Mouse (Mus musculus) testis, adult 2 months (tissue): ENCODE measurements around the gene Mylpf.

Experiments
- CTCF ChIP-seq: fragments of 200-500 bp; IDR thresholded peaks from 2 replicates; pipeline ENCODE4 v1.5.1; 2012; ENCODE audit warnings: low read depth, mild to moderate bottlenecking, inconsistent platforms, low read length, moderate library complexity; ENCODE audit not compliant: control insufficient read depth, insufficient read depth, insufficient replicate concordance
- POLR2A ChIP-seq: fragments of 200-500 bp; IDR thresholded peaks from 2 replicates; pipeline ENCODE4 v1.6.1; 2012; ENCODE audit warnings: low read depth, mild to moderate bottlenecking, inconsistent platforms, low read length, moderate library complexity; ENCODE audit not compliant: control insufficient read depth

DNA sequence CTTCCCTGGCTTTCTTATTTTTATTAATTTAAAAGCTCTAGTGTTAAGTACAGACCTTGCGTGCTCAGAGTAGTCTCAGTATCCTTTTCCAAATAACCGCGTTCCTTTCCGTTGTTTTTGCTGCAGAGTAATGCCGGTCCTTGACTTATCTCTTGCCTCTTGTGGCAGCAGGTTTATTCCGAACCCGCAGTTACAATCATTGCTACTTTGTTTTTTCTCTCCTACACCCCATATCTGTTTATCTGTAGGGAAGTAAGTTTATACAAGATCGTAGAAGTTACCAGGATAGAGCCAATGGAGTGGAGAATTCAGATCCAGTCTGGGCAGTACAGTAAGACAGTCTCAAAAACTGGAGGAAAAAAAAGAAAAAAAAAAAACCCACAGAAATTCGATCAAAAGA lies 25.1 kb downstream of the Mylpf start:
- no peak for TF ChIP-seq CTCF
- TF ChIP-seq POLR2A = no peak
